Mouse (Mus musculus) neural tube, embryonic 11.5 days (tissue): ENCODE measurements around the gene Gm9803. TPM values are rescaled to one million over a fixed set of nuclear protein-coding genes. Genes with fewer than 3 reads are reported as not detected.
"Not testable (repeated sequence)": the region's sequence is repeated elsewhere in the genome, so short reads cannot be mapped to it uniquely, and the experiment has no call there.

Source experiments
- ATAC-seq: fragments of 200-750 bp; cut with Nextera tagmentation; 2 replicates; pipeline ENCODE4 v1.8.0; 2017; ENCODE audit warnings: moderate number of reproducible peaks, mild to moderate bottlenecking, moderate TSS enrichment, moderate library complexity; ENCODE audit not compliant: insufficient read depth, low FRiP score, low TSS enrichment
- DNase-seq: peaks from one replicate; pipeline ENCODE4 v3.0.0-alpha.2; 2015; ENCODE audit warnings: low spot score
- H3K27ac ChIP-seq: fragments of 300-500 bp; sonication (generic); 2 replicates; pipeline ENCODE4 v1.5.1; 2014; ENCODE audit warnings: low read depth, mild to moderate bottlenecking, low read length
- H3K27me3 ChIP-seq: fragments of 300-500 bp; sonication (generic); 2 replicates; pipeline ENCODE4 v1.6.1; 2014; ENCODE audit warnings: mild to moderate bottlenecking, low read length, mixed read lengths; ENCODE audit not compliant: control insufficient read depth, insufficient read depth
- H3K36me3 ChIP-seq: fragments of 300-500 bp; sonication (generic); 2 replicates; pipeline ENCODE4 v1.6.1; 2014; ENCODE audit warnings: mild to moderate bottlenecking, low read length, moderate library complexity, mixed read lengths; ENCODE audit not compliant: control insufficient read depth, insufficient read depth
- H3K4me1 ChIP-seq: fragments of 300-500 bp; sonication (generic); 2 replicates; pipeline ENCODE4 v1.6.1; 2014; ENCODE audit warnings: low read length, mixed read lengths; ENCODE audit not compliant: control insufficient read depth, insufficient read depth
- H3K4me2 ChIP-seq: fragments of 300-500 bp; sonication (generic); 2 replicates; pipeline ENCODE4 v1.6.1; 2014; ENCODE audit warnings: low read depth, mild to moderate bottlenecking, moderate library complexity
- H3K4me3 ChIP-seq: fragments of 300-500 bp; sonication (generic); 2 replicates; pipeline ENCODE4 v1.5.1; 2014; ENCODE audit warnings: low read depth, low read length
- H3K9ac ChIP-seq: fragments of 300-500 bp; sonication (generic); 2 replicates; pipeline ENCODE4 v1.6.1; 2014; ENCODE audit warnings: mild to moderate bottlenecking, low read length
- H3K9me3 ChIP-seq: fragments of 300-500 bp; sonication (generic); 2 replicates; pipeline ENCODE4 v1.6.1; 2016; ENCODE audit warnings: low read length; ENCODE audit not compliant: control insufficient read depth
- whole genome bisulfite sequencing: fragments of 180-500 bp; shearing (Covaris S2); extraction: QIAGEN DNeasy Blood & Tissue Kit; methylation state at CpG from one replicate; pipeline ENCODE4 v1.1.7; 2014; 5-methylcytosine and 5-hydroxymethylcytosine counted together
- polyA plus RNA-seq: library from polyadenylated mRNA; unstranded; fragments of >200 nt; fragmentation: Nextera tagmentation; extraction: Ambion mirVana; gene quantifications from 2 replicates; pipeline ENCODE4 v1.2.1, GENCODE M21; 2014

Gene Gm9803
- 12.9 and 13.7 TPM in 2 replicates for polyA plus RNA-seq

GRCm38 (mm10) chr10:43523931-43524330, at the start of gene Gm9803:
Gene Gm9803 (plus strand): TSS chr10:43524084.
- H3K4me3 ChIP-seq, H3K4me1 ChIP-seq, DNase-seq, H3K4me2 ChIP-seq, H3K27ac ChIP-seq, ATAC-seq, H3K9me3 ChIP-seq, H3K9ac ChIP-seq, H3K27me3 ChIP-seq, H3K36me3 ChIP-seq: not testable (repeated sequence)
- WGBS, result 95% methylated on average over 10 of the region's 10 CpGs

GRCm38 (mm10) chr10:43475376-43475775, 48.5 kb upstream of the Gm9803 start:
- H3K9ac ChIP-seq, result no peak overlapping the region
- H3K4me3 ChIP-seq, result no peak overlapping the region
- DNase-seq (no peak), ATAC-seq (no peak)
- no peak overlapping the region for H3K27ac ChIP-seq
- no peaks in the 10 kb centered on the region for H3K36me3 ChIP-seq
- H3K4me2 ChIP-seq, result no peak overlapping the region
- WGBS, result 58% methylated on average over 4 of the region's 4 CpGs
- no peaks in the 10 kb centered on the region for H3K27me3 ChIP-seq
- no peaks in the 10 kb centered on the region for H3K9me3 ChIP-seq
- peaks cover 5% of the 10 kb centered on the region; the same call in 1 of the 2 replicates for H3K4me1 ChIP-seq

- no peaks in the 10 kb centered on the region for H3K36me3 ChIP-seq
- ATAC-seq (peak; percentile 15; the same call in 1 of the 2 replicates), DNase-seq (no peak)
- peak overlapping the region; percentile 99 for H3K9ac ChIP-seq
- peak overlapping the region; percentile 93 for H3K4me2 ChIP-seq
- H3K9me3 ChIP-seq, result no peaks in the 10 kb centered on the region
- H3K27ac ChIP-seq, result peak overlapping the region; percentile 98
- peaks cover 8% of the 10 kb centered on the region for H3K4me1 ChIP-seq
- no peaks in the 10 kb centered on the region for H3K27me3 ChIP-seq
- peak overlapping the region; percentile 91 for H3K4me3 ChIP-seq
- 4% methylated on average over 9 of the region's 9 CpGs for WGBS
Measured at GRCm38 (mm10) chr10:43477459-43477858, 46.4 kb upstream of the Gm9803 start.

DNA sequence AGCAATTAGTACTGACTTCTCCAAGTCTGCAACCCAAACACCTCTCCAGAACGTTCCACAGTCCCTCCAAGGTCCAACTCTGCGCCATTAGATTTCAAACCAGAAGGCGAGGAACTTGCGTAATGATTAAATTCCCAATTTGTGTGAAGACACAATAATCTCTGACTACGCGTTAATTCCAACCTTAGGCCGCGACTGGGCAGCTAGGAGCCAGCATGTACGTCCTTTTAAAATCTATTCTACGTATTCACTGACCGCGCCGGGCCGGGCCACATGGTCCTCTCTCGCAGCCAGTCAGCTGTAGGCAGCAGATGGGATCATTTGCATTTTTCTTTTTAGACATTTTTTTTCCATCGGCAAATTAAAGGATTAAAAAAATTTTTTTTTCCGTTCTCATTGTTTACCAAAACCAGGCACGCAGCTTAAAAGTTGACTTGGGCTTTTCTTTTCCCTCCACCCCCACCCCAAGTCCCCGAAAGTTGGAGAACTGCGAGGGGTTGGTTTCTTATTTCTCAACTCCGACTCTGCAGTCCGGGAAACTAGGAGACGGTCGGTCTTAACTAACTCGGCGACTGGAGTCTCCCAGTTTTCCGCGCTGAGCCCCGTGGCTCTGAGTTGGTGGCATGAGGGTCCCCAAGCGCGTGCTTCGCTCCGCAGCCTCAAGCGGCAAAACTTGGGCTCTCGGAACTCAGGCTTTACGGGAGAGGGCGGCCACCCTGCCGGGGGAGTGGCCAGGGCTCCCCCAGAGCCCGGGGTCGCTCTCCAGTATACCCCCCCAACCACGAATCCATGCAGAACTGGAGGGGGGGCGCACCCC, 45.8 kb upstream of the Gm9803 start:
- DNase-seq (peak; percentile 83), ATAC-seq (peak; percentile 65)
- no peaks in the 10 kb centered on the region for H3K9me3 ChIP-seq
- H3K27me3 ChIP-seq, result no peaks in the 10 kb centered on the region
- no peaks in the 10 kb centered on the region for H3K36me3 ChIP-seq
- WGBS, result under 1% methylated on average over 42 of the region's 42 CpGs
- peaks cover 8% of the 10 kb centered on the region for H3K4me1 ChIP-seq
- peak overlapping the region; percentile 91 for H3K4me3 ChIP-seq
- H3K4me2 ChIP-seq, result peak overlapping the region; percentile 93
- peak overlapping the region; percentile 98 for H3K27ac ChIP-seq
- peak overlapping the region; percentile 99 for H3K9ac ChIP-seq

DNA sequence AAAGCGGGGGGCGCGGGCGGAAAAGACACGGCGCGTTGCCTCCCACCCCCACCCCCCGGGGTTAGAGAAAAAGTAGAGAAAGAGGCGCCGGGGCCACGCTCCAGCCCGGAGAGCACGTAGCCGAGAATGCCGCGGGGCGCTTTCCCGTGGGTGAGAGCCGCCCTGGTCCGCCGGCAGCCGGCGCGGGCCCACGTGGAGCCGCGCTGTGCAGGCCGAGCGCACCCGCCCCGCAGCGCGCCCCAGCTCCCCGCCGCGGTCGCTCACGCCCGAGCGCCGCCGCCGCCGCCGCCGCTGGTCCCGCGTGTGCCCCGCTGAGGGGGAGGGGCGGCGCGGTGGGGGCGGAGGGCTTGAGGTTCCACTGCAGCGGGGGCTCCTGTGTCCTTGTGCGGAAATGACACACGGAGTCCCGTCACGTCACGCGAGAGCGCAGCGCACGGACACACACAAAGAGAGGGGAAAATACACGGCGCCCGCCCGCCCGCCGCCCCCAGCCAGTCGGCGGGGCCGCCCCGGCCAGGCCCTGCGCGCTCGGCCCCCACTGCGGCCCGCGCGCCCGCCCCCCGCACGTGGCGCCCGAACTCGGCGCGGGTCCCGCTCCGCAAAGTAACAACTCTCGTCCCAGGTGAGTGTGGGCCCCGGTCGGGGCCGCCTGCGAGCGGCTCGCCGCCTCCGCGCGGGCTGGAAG, 45.0 kb upstream of the Gm9803 start, which contains the start of gene Bend3:
TSS of gene Bend3 (plus strand) at position 81 of the 685 bp plus-strand sequence.
- H3K9me3 ChIP-seq, result no peaks in the 10 kb centered on the region
- peak within 1 kb of the TSS; percentile 93 for H3K4me2 ChIP-seq
- 0% methylated on average over 39 of the region's 101 CpGs for WGBS
- no peaks in the 10 kb centered on the region for H3K36me3 ChIP-seq
- peak within 1 kb of the TSS; percentile 98 for H3K27ac ChIP-seq
- DNase-seq (peak; percentile 77), ATAC-seq (peak; percentile 56)
- peak within 1 kb of the TSS; percentile 99 for H3K9ac ChIP-seq
- H3K4me3 ChIP-seq, result peak within 1 kb of the TSS; percentile 91
- peaks cover 8% of the 10 kb centered on the region for H3K4me1 ChIP-seq
- H3K27me3 ChIP-seq, result no peaks in the 10 kb centered on the region

- under 1% methylated on average over 66 of the region's 103 CpGs for WGBS
- ATAC-seq (peak; percentile 71), DNase-seq (peak; percentile 89)
- peak overlapping the region; percentile 91 for H3K4me3 ChIP-seq
- no peaks in the 10 kb centered on the region for H3K36me3 ChIP-seq
- peak overlapping the region; percentile 99 for H3K9ac ChIP-seq
- H3K27me3 ChIP-seq, result no peaks in the 10 kb centered on the region
- peak overlapping the region; percentile 93 for H3K4me2 ChIP-seq
- no peaks in the 10 kb centered on the region for H3K9me3 ChIP-seq
- H3K4me1 ChIP-seq, result peaks cover 8% of the 10 kb centered on the region
- peak overlapping the region; percentile 98 for H3K27ac ChIP-seq
Measured at GRCm38 (mm10) chr10:43479436-43480157, 44.3 kb upstream of the Gm9803 start.

- DNase-seq (no peak), ATAC-seq (no peak)
- Histone ChIP-seq H3K27ac (peak overlapping the region; percentile 98), H3K36me3 (no peaks in the 10 kb centered on the region), H3K4me3 (peak overlapping the region; percentile 91), H3K4me2 (peak overlapping the region; percentile 93), H3K9me3 (no peaks in the 10 kb centered on the region), H3K4me1 (peaks cover 8% of the 10 kb centered on the region), H3K9ac (peak overlapping the region; percentile 99), H3K27me3 (no peaks in the 10 kb centered on the region)
- WGBS, result 4% methylated on average over 13 of the region's 13 CpGs
Measured at GRCm38 (mm10) chr10:43480227-43480849, 43.5 kb upstream of the Gm9803 start.

GRCm38 (mm10) chr10:43481179-43481578, 42.7 kb upstream of the Gm9803 start:
- Histone ChIP-seq H3K4me3 (no peak overlapping the region), H3K36me3 (no peaks in the 10 kb centered on the region), H3K4me1 (peaks cover 8% of the 10 kb centered on the region), H3K27me3 (no peaks in the 10 kb centered on the region), H3K27ac (no peak overlapping the region), H3K9me3 (no peaks in the 10 kb centered on the region), H3K9ac (no peak overlapping the region), H3K4me2 (no peak overlapping the region)
- WGBS, result 42% methylated on average over 4 of the region's 4 CpGs
- no peak for ATAC-seq
- no peak for DNase-seq
